Mouse (Mus musculus) embryonic facial prominence, embryonic 12.5 days (tissue): ENCODE data around the gene Nedd4. TPM values are rescaled to one million over a fixed set of nuclear protein-coding genes. Genes with fewer than 3 reads are reported as not detected.

Source experiments
- ATAC-seq: fragments of 200-750 bp; cut with Nextera tagmentation; 2 replicates; pipeline ENCODE4 v1.8.0; 2017; ENCODE audit not compliant: insufficient number of reproducible peaks, insufficient read depth, low FRiP score, low TSS enrichment
- H3K27ac ChIP-seq: fragments of 300-500 bp; sonication (generic); 2 replicates; pipeline ENCODE4 v1.5.1; 2016; ENCODE audit warnings: mild to moderate bottlenecking
- H3K27me3 ChIP-seq: fragments of 300-500 bp; sonication (generic); 2 replicates; pipeline ENCODE4 v1.6.1; 2016; ENCODE audit warnings: mild to moderate bottlenecking, moderate library complexity
- H3K36me3 ChIP-seq: fragments of 300-500 bp; sonication (generic); 2 replicates; pipeline ENCODE4 v1.6.1; 2016; ENCODE audit warnings: mild to moderate bottlenecking
- H3K4me1 ChIP-seq: fragments of 300-500 bp; sonication (generic); 2 replicates; pipeline ENCODE4 v1.6.1; 2016
- H3K4me2 ChIP-seq: fragments of 300-500 bp; sonication (generic); replicated peaks from 2 replicates; pipeline ENCODE4 v1.6.1; 2016; ENCODE audit warnings: mild to moderate bottlenecking, moderate library complexity
- H3K4me3 ChIP-seq: fragments of 300-500 bp; sonication (generic); 2 replicates; pipeline ENCODE4 v1.5.1; 2016; ENCODE audit warnings: mild to moderate bottlenecking
- H3K9ac ChIP-seq: fragments of 300-500 bp; sonication (generic); 2 replicates; pipeline ENCODE4 v1.6.1; 2016; ENCODE audit warnings: mild to moderate bottlenecking, moderate library complexity
- H3K9me3 ChIP-seq: fragments of 300-500 bp; sonication (generic); 2 replicates; pipeline ENCODE4 v1.6.1; 2016; ENCODE audit warnings: mild to moderate bottlenecking, moderate library complexity
- WGBS: fragments of 180-500 bp; shearing (Covaris S2); methylation state at CpG from one replicate; pipeline ENCODE4 v1.1.7; 2016; 5-methylcytosine and 5-hydroxymethylcytosine counted together
- polyA plus RNA-seq: library from polyadenylated mRNA; unstranded; fragments of >200 nt; fragmentation: Nextera tagmentation; extraction: Ambion mirVana; gene quantifications from 2 replicates; pipeline ENCODE4 v1.2.1, GENCODE M21; 2016

The Nedd4 gene
- polyA plus RNA-seq, 1 experiment from 2014 or later, result 756 TPM

DNA sequence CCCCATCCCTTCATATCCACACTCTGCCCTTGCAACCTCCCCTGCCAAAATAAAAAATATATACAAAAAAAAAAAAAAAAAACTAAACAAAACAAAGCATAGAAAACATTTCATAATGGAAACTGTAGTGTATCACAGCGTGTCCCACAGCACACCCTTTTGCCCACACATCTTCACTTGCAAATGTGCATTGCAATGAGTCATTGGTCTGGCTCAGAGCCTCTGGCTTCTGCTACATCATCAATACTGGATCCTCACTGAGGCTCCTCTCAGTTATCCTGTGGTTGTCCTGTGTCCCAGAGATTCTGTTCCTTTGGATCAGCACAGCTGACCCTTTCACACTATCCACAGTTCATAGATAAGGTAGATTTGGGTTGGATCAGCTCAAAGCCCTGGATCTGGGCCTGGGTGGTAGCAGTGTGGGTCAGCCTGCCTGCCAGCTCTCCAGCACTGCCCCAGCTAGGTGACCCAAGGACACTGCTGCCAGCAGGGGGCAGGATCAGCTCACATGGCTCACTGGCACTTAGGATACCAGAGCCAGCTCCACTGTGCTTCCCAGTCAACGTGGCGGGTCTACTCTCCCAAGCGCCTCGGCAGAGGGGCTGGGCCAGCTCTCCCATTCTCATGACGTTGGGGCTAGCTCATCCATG, 7.4 kb upstream of the Nedd4 start:
- H3K4me2 ChIP-seq, result no peak overlapping the region
- H3K4me3 ChIP-seq, result no peak overlapping the region
- ATAC-seq, result no peak
- no peaks in the 10 kb centered on the region for H3K27me3 ChIP-seq
- no peaks in the 10 kb centered on the region for H3K9me3 ChIP-seq
- peaks cover 37% of the 10 kb centered on the region for H3K4me1 ChIP-seq
- no peaks in the 10 kb centered on the region for H3K36me3 ChIP-seq
- H3K27ac ChIP-seq, result peak overlapping the region; percentile 86
- 69% methylated on average over 6 of the region's 6 CpGs for WGBS
- H3K9ac ChIP-seq, result no peak overlapping the region

DNA sequence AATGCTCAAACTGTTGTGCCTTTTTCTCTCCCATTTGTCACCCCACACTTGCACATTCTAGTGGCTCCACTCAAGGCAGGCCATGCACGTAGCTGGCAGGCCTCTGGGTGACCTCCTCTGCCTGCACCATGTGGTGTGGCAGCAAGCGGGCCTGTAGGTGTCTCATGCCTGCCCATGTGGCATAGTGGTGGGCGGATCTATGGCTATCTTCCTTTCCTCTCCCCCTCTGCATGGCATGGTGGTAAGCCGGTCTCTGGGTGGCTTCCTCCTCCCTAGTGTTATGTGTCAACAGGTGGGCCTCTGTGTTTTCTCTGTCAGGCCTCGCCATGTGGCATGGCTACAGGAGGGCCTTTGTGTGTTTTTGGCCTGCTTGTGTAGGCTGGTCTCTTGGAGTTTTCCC, 6.5 kb upstream of the Nedd4 start:
- 64% methylated on average over 5 of the region's 5 CpGs for WGBS
- ATAC-seq, result no peak
- Histone ChIP-seq H3K9ac (no peak overlapping the region), H3K4me1 (peaks cover 37% of the 10 kb centered on the region), H3K27me3 (no peaks in the 10 kb centered on the region), H3K27ac (no peak overlapping the region), H3K4me3 (no peak overlapping the region), H3K36me3 (no peaks in the 10 kb centered on the region), H3K4me2 (no peak overlapping the region), H3K9me3 (no peaks in the 10 kb centered on the region)

DNA sequence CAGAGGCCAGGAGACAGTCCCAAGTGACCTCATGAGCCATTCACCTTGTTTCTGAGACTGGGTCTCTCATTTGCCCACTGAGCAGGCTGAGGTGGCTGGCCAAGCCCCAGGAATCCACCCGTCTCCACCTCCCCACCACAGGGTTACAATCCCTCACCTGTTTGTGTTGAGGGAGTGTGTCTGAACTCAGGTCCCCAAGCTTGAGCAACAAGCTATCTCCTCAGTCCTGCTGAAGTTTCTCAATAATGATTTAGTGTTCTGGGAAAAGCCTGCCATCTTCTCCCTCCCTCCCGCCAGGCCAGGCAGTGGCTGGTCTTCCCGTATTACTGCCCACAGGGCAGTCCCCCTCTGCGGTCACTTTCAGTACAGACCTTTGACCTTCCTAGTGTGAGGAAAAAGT, 5.7 kb upstream of the Nedd4 start:
- H3K36me3 ChIP-seq, result no peaks in the 10 kb centered on the region
- H3K9me3 ChIP-seq, result no peaks in the 10 kb centered on the region
- H3K4me2 ChIP-seq, result no peak overlapping the region
- no peak overlapping the region for H3K27ac ChIP-seq
- H3K4me1 ChIP-seq, result peaks cover 40% of the 10 kb centered on the region
- no peaks in the 10 kb centered on the region for H3K27me3 ChIP-seq
- ATAC-seq, result no peak
- 40% methylated on average over 4 of the region's 4 CpGs for WGBS
- H3K4me3 ChIP-seq, result no peak overlapping the region
- no peak overlapping the region for H3K9ac ChIP-seq

DNA sequence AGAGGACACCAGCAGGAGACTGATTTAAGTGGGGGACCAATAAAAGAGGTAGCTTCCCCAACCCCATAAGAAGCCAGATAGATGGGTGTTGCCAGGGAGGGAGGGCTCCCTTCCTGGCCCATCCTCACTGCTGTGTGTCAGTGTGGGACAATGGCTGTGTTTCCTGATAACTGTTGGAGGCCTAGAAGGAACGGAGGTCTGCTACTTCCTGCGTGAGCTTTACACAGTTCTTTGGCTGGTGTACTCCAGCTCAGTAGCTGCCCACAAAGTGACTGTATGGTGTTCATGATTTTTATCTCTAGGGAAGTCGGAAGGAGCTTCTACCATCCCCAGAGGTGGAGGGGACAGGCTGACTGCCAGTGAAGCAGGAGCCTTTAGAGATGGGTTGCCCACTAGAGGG, 5.2 kb upstream of the Nedd4 start:
- Histone ChIP-seq H3K27ac (no peak overlapping the region), H3K4me1 (peaks cover 39% of the 10 kb centered on the region)

DNA sequence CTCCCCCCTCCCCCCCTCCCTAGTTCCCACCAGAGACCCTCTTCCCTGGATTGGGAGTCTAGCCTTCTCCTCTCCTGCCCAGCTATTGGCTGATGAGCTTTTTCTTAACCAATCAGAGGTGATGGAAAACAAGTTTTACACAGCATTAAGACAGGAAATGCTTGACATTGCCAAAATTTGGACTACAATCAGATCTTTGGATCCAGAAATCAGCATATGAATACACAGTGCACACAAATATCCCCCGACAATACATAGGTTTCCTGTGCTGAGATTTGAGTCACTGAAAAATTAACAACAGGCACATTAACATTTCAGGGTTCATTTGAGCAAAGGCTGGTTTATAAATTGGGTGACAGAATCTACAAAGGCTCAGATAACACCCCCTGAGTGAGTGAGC, 4.5 kb upstream of the Nedd4 start:
- WGBS, result 78% methylated on average over 1 of the region's 1 CpGs
- Histone ChIP-seq H3K9ac (no peak overlapping the region), H3K4me2 (no peak overlapping the region), H3K27ac (no peak overlapping the region), H3K4me3 (no peak overlapping the region), H3K27me3 (no peaks in the 10 kb centered on the region), H3K9me3 (no peaks in the 10 kb centered on the region), H3K4me1 (peaks cover 32% of the 10 kb centered on the region), H3K36me3 (no peaks in the 10 kb centered on the region)
- ATAC-seq, result no peak

More for the DNA sequence above, 5.2 kb upstream of the Nedd4 start:
- H3K4me3 ChIP-seq, result no peak overlapping the region
- no peaks in the 10 kb centered on the region for H3K9me3 ChIP-seq
- no peak for ATAC-seq
- H3K9ac ChIP-seq, result no peak overlapping the region
- H3K27me3 ChIP-seq, result no peaks in the 10 kb centered on the region
- no peaks in the 10 kb centered on the region for H3K36me3 ChIP-seq
- WGBS, result 44% methylated on average over 3 of the region's 3 CpGs
- H3K4me2 ChIP-seq, result no peak overlapping the region

DNA sequence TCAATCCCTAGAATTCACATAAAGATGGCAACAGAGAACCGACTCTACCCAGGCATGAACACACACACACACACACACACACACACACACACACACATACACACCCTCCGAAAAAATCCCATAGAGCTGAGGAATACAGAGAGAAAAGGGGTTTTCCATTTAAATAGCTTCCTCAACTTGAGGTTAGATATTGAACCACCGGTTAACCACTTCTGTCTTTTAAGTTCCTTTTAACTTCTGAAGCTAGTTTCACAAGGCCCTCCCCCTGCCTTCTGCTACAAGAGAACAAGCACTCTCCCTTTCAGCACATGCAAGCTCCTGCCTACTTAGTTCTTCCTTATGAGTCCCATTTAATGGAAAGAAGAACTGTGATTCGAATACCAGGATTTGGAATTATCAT, 2.0 kb upstream of the Nedd4 start:
- peaks cover 12% of the 10 kb centered on the region for H3K36me3 ChIP-seq
- H3K4me2 ChIP-seq, result no peak overlapping the region
- H3K9ac ChIP-seq, result no peak overlapping the region
- no peak overlapping the region for H3K27ac ChIP-seq
- no peaks in the 10 kb centered on the region for H3K9me3 ChIP-seq
- peaks cover 31% of the 10 kb centered on the region for H3K4me1 ChIP-seq
- no peak for ATAC-seq
- 78% methylated on average over 4 of the region's 4 CpGs for WGBS
- no peaks in the 10 kb centered on the region for H3K27me3 ChIP-seq
- no peak overlapping the region for H3K4me3 ChIP-seq

DNA sequence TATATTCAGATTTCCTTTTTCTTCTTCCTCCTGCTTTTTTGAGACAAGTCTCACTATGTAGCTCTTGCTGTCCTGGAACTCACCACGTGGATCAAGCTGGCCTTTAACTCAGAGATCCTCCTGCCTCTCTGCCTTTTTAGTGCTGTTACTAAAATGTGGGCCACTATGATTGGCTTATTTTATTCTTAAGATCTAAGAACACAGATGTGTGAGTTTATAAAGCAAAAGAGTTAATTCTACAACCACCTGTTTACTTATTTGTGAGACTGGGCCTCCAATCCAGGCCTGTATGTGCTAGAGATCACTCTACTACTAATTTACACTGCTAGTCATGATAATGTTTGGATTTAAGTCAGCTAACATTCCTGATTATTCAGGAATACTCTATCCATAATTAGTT, 1.2 kb upstream of the Nedd4 start:
- Histone ChIP-seq H3K27ac (peak overlapping the region; percentile 100), H3K4me1 (peaks cover 30% of the 10 kb centered on the region), H3K27me3 (no peaks in the 10 kb centered on the region), H3K9me3 (no peaks in the 10 kb centered on the region), H3K9ac (peak overlapping the region; percentile 2; the same call in 1 of the 2 replicates), H3K4me2 (no peak overlapping the region), H3K36me3 (peaks cover 19% of the 10 kb centered on the region), H3K4me3 (no peak overlapping the region)
- WGBS, result 47% methylated on average over 1 of the region's 1 CpGs
- no peak for ATAC-seq

DNA sequence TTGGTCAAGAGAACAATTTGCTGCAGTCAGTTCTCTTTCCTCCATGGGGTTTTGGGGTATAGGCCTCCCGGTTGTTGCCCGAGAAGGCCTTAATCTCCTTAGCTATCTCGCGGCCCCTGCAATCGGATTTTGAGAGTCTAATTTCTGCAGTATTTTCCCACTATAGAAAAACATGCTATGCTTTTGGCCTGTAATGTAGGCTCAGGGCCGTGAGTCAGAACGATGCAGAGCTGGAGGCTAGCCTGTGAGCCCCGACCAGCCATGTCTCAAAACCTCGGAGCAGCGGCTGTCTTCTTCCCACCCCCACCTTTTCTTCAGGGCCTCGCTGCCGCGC, 618 bp upstream of the Nedd4 start:
- under 1% methylated on average over 13 of the region's 13 CpGs for WGBS
- Histone ChIP-seq H3K27me3 (no peaks in the 10 kb centered on the region), H3K27ac (peak overlapping the region; percentile 100), H3K4me3 (peak overlapping the region; percentile 92), H3K36me3 (peaks cover 19% of the 10 kb centered on the region), H3K9me3 (no peaks in the 10 kb centered on the region), H3K4me1 (peaks cover 30% of the 10 kb centered on the region), H3K4me2 (peak overlapping the region; percentile 96), H3K9ac (peak overlapping the region; percentile 99)
- ATAC-seq, result no peak

DNA sequence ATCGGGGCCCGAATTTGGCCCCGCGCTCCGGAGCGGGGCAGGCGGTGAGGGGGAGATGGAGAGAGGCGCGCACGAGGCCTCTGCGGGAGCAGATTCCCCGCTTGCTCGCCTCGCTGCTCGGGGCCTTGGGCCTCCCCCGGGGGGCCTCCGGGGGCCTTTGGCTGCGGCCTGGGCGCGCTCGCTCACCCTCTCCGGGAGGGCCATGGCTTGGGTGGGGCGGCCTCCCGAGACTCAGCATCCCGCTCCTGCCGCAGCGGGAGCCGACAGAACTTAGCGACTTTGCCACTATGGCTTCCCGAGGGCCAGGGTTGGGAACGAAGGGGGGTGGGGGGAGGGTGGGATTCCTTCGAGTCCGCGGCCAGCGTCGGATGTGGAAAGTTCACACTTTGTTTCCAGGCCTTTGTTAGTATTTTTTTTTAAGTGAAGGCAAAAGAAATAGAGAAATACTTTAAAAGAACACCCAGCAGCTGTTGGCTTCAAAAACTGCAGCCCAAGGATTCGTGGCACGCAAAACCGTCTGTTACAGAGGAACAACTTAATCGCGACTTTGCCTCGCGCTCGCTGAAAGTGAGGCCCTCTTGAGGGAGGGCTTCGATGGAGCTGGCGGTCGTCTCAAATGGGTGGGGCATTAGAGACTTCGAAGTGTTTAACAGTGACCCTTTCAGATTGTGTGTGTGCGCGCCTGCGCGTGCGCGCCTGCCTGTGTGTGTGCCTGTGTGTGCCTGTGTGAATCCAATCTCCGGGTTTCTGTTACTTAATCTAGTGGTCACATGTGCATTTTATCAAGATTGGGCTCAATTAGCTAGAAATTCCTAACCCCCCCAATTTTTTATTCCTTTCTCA, 766 bp downstream of the Nedd4 start:
- Histone ChIP-seq H3K9ac (peak overlapping the region; percentile 99), H3K27ac (peak overlapping the region; percentile 100), H3K4me3 (peak overlapping the region; percentile 92), H3K4me2 (peak overlapping the region; percentile 96), H3K36me3 (peaks cover 30% of the 10 kb centered on the region), H3K27me3 (no peaks in the 10 kb centered on the region), H3K9me3 (no peaks in the 10 kb centered on the region), H3K4me1 (peaks cover 34% of the 10 kb centered on the region)
- ATAC-seq, result peak; percentile 44; the same call in 1 of the 2 replicates
- WGBS, result under 1% methylated on average over 54 of the region's 55 CpGs

DNA sequence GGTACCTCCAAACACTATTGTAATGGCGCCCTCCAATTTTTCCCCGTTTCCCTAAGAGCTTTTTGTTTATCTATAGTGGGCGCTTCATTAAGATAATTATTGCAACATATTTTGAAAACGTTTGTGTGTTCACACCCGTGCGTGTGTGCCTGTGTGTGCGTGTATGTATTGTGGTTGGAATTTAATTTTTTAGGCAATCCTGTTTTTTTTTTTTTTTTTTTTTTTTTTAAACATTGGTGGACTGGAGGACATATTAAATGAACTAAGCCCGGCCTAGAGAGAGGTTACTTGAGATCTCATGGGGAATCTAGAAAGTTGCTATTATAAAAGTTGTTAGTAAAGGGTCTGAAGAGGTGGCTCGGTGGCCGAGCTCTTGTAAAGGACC, 1.4 kb downstream of the Nedd4 start:
- peaks cover 30% of the 10 kb centered on the region for H3K36me3 ChIP-seq

DNA sequence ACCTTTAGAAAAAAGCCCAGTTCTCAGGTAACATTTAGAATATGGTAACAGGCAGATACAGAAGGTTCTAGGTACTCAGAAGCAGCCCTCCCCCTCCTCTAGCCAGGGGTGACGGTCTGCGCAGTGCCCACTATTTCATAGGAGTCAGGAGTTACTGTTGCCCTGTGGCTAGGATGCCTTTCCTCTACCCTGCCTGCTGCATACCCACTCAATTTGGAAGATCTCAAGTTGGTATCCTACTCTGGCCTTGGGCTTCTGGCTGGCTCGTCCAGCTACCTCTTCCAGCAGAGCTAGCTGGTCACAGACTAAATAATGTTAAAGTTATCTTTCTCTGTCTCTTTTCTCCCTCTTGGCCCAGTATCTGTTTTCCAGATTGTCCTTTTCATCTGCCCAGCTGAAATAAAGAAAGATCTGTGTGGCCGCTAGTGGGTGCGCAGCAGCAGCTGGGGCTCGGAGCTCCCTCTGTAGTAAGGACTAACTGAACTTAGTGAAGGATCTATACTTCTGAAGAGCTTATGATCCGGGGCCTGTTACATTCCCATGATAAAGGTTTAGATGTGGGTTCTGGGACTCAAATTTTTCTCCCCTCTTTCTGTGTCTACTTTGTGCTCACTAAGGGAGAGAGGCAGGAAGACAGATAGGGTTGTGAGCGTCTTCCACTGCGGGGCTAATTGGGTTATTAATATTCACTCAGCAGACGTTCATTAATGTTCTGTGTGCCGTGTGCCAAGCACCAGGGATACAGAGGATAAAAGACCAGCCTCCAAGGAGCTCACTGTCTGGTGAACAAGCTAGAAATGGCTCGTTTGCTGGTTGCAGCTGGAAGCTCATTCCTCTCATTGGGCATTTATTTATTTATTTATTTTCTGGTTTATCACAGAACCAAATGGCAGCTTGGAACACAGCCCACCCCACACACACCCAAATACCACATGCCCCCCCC, 2.5 kb downstream of the Nedd4 start:
- H3K4me2 ChIP-seq, result peak overlapping the region; percentile 96
- no peaks in the 10 kb centered on the region for H3K9me3 ChIP-seq
- H3K9ac ChIP-seq, result peak overlapping the region; percentile 99
- no peak for ATAC-seq
- peak overlapping the region; percentile 71 for H3K27ac ChIP-seq
- WGBS, result 46% methylated on average over 12 of the region's 12 CpGs
- H3K4me1 ChIP-seq, result peaks cover 39% of the 10 kb centered on the region
- no peaks in the 10 kb centered on the region for H3K27me3 ChIP-seq
- peaks cover 39% of the 10 kb centered on the region for H3K36me3 ChIP-seq
- H3K4me3 ChIP-seq, result peak overlapping the region; percentile 92

More for the DNA sequence above, 1.4 kb downstream of the Nedd4 start:
- peaks cover 34% of the 10 kb centered on the region for H3K4me1 ChIP-seq
- no peaks in the 10 kb centered on the region for H3K27me3 ChIP-seq
- H3K4me2 ChIP-seq, result peak overlapping the region; percentile 96
- ATAC-seq, result no peak
- peak overlapping the region; percentile 99 for H3K9ac ChIP-seq
- peak overlapping the region; percentile 92 for H3K4me3 ChIP-seq
- peak overlapping the region; percentile 100 for H3K27ac ChIP-seq
- 9% methylated on average over 10 of the region's 10 CpGs for WGBS
- no peaks in the 10 kb centered on the region for H3K9me3 ChIP-seq
